Mouse (Mus musculus) frontal cortex, postnatal 14 days (tissue): ENCODE measurements around the gene Bcl2l13.

Experiments
- DNase-seq, 2 experiments: peaks; one replicate each; pipeline ENCODE4 v3.0.0; 2022; ENCODE audit warnings: low spot score in 2 of 2

The Bcl2l13 gene

GRCm38 (mm10) chr6:120929421-120929820 is 93.4 kb downstream of the Bcl2l13 start:
- no peak for DNase-seq

- no peak for DNase-seq
Observed at GRCm38 (mm10) chr6:120930450-120931306, 94.7 kb downstream of the Bcl2l13 start.

- no peak for DNase-seq
Observed at GRCm38 (mm10) chr6:120932597-120932996, 96.6 kb downstream of the Bcl2l13 start.

GRCm38 (mm10) chr6:120933670-120934069 is 97.7 kb downstream of the Bcl2l13 start:
- DNase-seq, result no peak

GRCm38 (mm10) chr6:120934176-120934575 is 98.2 kb downstream of the Bcl2l13 start:
- no peak for DNase-seq

- DNase-seq, result no peak
Observed at GRCm38 (mm10) chr6:120937104-120937617, 101.1 kb downstream of the Bcl2l13 start.

- no peak for DNase-seq
Observed at GRCm38 (mm10) chr6:120937999-120938608, 102.1 kb downstream of the Bcl2l13 start.

- DNase-seq, result no peak
Observed at GRCm38 (mm10) chr6:120938763-120939450, 102.9 kb downstream of the Bcl2l13 start.

- DNase-seq, result no peak
Observed at GRCm38 (mm10) chr6:120939783-120940182, 103.8 kb downstream of the Bcl2l13 start.

GRCm38 (mm10) chr6:120940446-120941083 is 104.6 kb downstream of the Bcl2l13 start:
- no peak for DNase-seq

- no peak for DNase-seq
Observed at GRCm38 (mm10) chr6:120941084-120941481, 105.1 kb downstream of the Bcl2l13 start.

GRCm38 (mm10) chr6:120941575-120941974 is 105.6 kb downstream of the Bcl2l13 start:
- no peak for DNase-seq
